Mouse (Mus musculus) brain, embryonic 18.5 days (tissue): ENCODE data around the gene Ginm1.
A peak's percentile ranks its signal among the peaks of the same experiment; 100 is the strongest.

ENCODE experiments used
- DNase-seq: peaks from one replicate; pipeline ENCODE4 v3.0.0-alpha.2; 2012; ENCODE audit warnings: low read depth, low spot score

The Ginm1 gene

DNA sequence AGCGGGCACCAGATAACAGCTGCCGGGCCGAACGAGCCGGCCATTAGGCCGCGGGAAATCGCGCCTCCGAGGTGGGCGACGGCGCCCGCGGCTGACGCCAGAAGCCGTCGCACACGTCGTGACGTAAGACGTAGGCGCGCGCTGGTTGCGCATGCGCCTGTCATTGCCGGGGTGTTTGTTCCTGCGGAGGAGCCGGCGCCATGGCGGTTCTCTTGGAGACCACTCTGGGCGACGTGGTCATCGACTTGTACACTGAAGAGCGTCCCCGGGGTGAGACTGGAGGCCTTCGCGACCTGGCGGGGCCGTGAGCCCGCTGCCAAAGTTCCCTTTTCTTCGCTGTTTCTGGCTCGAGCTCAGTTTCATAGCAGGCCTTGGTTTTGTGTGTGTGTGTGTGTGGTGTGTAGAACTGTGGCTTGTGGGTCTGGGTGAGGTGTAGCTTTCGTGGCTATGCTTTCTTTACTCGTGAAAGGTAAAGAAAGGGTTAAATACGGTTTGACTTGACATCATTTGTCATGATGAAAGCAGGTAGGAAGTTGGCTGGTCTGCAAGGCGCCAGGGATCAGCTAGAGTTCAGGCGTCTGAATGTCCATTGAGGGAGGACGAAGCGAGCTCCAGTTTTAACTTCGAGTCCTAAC is at the start of gene Ginm1, which contains the start of gene Ppil4:
TSS of gene Ginm1 (minus strand) at position 74 of the 635 bp plus-strand sequence.
TSS of gene Ppil4 (plus strand) at position 141 of the 635 bp plus-strand sequence.
- peak; percentile 83 for DNase-seq

DNA sequence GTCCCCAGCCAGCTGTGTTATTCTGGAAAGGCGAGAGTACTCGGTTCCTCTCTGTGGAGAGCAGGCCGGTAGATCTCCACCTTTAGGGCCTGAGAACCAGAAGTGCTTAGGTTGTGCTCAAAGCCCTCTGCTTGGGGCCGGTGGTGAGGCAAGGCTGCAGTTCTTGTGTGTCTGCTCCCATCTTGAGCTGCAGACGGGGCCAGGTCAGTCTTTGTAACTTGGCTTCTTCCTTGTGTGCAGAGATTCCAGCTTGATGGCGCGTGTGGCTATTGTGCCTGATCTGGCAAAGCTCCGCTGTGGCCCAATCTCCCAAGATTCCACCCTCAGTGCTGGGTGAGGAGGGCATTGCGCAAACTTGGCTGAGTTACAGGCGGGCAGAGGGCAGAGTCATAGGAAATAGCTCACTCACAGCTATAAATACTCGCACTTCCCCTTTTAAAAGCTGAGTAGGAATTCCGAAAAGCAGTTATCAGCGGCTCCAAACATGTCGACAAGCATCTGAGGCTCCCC is 49.0 kb upstream of the Ginm1 start:
- DNase-seq: no peak

DNA sequence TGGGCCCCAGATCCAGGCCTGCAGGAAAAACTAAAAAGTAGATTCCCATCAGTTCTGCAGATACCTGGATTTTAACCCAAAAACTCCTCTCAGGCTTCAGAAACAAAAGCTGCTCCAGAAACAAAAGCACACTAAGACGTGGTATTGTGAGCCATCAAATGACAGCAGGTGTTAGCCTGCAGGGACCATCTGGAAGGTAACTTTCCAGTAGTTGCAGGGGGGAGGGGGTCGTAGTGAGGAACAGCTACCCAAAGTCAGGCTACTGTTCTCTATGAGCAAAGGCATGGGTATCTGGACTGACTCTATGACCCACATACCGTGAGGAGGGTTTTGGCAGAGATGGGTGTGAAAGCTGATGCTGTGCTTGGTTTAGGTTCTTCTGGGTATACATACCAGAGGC is 48.2 kb upstream of the Ginm1 start:
- DNase-seq: no peak

DNA sequence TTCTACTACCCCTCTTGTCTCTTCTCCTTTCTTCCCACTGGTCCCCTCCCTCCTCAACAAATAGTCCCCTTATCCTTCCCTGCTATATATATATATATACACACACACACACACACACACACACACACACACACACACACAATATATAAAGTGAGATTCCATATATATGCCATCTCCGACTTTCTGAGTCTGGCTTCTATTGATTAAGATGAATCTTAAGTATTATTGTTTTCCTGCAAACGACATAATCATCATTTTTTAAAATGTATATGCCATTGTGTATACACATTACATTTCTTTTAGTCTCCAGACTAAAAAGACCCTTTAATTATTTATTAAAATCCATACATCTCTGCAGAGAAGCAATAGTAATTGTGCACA is 47.7 kb upstream of the Ginm1 start:
- DNase-seq: no peak

DNA sequence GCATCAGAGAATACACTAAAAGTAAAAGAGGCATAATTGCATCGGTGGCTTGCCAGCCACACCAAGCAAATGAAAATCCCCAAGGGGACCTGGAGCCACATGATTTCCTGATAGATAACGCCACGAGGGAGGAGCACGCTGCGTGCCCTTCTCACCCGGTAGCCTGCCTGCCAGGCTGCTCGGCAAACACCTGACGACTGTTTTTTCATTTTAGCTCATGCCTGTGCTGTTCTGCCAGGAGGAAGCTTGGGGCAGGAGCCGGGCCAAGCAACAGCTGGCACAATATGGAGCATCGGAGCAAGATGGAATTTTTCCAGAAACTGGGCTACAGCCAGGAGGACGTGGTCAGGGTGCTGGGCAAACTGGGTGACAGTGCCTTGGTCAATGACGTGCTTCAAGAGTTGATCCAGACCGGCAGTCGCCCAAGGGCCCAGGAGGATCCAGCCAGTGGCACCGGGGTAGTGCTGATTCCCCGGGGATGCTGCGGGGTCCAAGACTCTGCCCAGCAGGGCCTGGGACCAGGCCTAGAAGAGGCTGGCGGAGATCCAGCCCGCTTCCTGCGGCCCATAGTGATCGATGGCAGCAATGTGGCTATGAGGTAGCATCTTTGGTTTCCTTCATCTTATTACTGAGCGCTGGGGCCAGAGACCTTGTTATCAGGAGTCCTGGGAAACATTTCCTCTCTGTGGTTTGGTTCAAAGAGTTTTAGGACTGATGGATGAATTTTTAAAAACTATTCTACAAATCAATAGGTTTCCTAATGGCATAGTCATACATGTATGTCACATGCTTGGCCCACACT is 47.1 kb upstream of the Ginm1 start:
- no peak for DNase-seq

DNA sequence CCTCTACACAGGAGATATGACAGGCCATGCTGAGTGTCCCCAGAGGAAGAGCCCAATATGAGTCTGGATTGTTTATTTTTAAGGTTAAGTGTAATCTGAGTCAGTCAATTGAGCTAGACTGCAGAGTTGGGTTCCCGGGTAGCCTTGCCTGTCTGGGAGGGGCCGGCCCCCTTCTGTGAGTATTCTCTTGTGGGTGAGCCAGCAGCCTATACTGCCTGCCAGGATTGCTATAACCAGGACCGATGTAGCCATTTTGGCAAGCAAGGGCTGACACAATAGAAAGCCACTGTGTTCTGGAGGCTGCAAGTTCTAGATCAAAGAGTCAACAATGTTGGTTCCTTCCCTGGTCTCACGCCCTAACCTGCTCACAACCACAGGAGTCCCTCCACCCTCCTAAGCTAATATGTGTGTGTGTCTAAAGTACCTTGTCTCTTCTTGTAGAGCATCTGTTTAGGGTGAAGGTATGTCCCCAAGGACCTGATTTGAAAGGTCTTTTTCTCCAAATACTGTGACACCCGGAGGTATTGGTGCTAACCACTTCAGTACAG is 46.3 kb upstream of the Ginm1 start:
- DNase-seq: no peak

DNA sequence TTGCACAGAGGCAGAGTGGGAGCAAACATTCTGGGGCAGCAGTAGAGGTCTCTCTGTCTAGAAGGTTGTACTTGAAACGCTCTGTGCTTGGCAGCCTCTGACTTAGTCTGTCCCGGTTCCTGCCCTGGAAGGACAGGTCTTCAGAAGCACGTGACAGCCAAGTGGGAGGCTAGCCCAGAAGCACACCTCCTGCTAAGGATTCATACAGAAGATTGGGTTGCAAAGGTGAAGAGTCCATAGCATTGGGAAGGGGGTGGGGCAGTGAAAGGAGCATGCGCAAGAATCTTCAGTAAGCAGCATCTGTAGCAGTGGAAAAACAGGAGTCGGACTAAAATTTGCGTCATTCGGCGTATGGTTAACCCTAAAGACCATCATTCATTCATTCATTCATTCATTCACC is 45.4 kb upstream of the Ginm1 start:
- DNase-seq: no peak

DNA sequence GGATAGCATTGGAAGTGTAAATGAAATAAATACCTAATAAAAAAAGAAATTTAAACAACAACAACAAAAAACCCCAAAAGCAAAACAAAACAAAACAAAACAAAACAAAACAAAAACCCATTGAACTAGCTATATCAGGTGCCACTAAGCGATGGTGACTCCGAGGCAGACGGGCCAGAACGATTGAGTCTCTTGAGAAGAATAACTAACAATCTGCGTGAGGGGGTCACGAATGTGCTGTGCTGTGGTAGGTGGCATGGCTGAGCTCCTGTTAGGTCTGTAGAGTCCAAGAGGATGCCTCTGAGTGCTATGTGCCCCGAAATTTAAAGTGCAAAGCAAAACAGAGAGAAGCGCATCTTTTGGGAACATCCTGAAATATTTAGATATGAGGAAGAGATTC is 44.8 kb upstream of the Ginm1 start:
- no peak for DNase-seq

DNA sequence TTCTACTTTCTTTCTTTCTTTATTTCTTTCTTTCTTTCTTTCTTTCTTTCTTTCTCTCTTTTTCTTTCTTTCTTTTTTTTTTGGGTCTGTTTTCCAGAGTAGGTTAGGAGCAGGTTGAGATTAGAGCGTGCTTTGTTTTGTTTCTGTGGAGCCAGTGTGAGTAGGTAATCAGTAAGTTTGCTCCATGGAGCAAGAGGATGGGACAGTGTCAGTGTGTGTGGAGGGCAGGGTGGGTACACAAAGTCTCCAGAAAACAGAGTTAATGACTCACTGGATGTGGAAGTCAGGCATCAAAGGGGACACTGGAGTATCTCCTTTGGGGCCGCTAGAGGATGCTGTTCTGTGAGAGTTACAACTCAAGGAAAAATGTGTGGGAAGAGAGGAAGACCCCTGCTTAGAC is 44.3 kb upstream of the Ginm1 start:
- no peak for DNase-seq

DNA sequence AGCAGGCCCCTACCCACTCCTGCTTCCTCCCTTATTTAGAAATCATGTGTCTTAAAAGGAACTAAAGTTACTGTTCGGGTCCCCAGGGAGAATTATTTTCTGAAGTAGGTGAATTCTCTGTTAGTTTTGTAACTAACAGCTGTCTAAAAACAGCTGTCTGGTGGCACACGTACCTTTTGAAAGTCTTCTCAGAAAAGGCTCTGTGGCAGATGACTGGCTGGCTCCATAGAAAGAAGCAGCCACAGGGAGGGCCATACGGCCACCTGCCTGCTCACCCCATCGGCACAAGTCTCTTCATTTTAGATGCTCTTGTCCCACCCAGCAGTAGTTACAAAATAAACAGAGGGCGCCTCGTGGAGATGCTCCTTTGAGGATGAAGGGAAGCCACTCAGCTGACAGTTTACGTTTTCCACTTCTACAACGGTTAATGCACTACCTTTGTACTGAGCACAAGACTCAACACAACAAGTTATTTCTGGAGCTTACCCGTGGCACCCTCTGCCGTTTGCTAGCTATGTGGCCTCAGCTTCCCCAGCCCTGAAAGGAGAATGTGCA is 42.1 kb upstream of the Ginm1 start:
- no peak for DNase-seq

DNA sequence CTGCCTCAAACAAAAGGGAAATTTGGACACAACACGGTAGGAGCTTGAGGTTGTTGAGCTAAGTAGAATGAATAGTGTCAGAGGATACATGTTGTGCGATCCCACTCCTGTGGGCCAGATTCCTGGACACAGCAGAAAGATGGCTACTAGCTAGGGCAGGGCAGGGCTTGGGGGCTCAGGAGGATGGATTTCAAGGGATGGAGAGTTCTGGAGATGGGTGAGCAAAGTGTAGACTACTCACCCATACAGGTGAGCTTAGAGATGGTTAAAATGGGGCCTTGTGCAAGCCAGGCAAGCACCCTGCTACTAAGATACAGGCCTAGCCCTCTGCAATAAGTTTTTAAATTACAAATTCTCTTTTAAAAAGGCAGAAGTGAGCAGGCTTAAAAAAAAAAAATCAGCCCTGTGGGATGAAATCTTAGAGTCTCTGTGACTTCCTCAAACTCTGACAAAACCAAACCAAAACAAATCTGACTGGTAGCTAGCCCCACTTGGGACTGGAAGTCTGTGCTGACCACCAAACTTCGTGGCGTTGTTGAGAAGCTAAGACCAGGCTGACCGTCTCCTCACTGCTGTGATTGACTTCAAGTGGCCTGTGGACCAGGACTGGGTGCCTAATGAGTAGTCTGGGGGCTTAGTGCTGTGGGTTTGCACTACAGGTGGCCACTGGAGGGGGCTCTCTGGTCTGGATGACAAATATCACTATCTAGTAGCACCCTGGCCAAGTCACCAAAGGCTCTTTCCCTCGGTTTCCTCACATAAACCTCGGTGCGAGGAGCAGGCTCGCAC is 40.9 kb upstream of the Ginm1 start:
- DNase-seq: no peak

DNA sequence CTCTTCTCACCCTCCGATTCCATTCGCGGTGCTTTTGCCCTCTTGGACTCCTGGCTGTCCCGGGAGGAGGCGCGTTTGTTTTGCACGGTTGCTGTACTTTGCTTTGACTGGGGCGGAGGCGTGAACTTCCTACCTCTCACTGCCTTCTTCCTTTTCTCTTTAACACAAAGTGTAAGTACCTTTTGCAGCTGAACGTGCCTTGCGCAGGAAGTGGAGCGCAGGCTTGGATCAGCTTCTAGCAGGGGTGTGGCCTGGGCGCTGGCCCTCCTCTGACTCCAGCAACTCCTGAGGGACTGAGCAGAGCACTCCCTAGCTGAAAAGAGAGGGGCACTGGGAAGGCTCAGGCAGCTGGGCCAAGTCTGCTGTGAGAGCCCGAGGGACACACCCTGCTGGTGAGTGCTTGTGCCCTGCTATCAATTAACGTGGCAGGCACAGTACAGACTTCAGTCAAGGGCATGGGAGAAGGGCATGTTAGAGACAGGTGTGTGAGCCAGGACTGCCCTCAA is 39.6 kb upstream of the Ginm1 start, which contains the start of gene Zc3h12d:
TSS of gene Zc3h12d (plus strand) at position 300 of the 506 bp plus-strand sequence.
- DNase-seq: no peak

DNA sequence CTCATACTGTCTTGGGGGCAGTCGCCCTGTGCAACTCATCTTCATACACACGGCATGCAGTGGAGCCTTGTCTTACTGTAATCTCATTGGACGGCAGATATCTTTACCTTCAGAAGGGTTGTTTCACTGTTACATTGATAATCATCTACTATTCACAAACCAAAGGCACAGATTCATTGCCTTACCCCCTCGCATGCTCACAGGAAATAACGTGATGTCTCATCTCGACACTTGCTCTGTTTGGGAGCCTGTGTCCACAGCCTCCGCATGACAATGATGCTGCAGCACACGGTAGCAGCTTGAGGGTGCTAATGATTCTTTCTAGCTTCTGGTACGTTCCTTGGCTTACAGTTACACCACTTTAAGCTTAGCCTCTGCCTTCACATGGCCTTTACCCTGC is 33.5 kb upstream of the Ginm1 start:
- DNase-seq: no peak

DNA sequence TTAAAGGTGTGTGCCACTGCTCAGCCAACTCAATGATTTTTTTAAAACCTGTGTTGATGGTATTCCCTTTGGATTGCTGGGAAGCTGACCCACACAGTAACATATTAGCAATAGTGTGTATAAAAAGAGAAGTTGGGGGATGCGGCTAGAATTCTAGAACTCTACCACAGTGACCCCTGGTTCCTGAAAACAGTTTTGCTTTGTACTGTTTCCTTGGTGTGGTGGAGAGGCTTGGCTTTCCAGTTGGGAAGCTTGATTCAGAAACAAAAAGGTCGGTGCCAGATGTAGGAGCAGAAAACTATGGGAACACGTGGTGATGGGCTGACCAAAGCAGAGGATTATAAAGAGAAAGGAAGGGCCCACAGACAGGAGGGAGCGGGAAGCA is 32.6 kb upstream of the Ginm1 start:
- no peak for DNase-seq

DNA sequence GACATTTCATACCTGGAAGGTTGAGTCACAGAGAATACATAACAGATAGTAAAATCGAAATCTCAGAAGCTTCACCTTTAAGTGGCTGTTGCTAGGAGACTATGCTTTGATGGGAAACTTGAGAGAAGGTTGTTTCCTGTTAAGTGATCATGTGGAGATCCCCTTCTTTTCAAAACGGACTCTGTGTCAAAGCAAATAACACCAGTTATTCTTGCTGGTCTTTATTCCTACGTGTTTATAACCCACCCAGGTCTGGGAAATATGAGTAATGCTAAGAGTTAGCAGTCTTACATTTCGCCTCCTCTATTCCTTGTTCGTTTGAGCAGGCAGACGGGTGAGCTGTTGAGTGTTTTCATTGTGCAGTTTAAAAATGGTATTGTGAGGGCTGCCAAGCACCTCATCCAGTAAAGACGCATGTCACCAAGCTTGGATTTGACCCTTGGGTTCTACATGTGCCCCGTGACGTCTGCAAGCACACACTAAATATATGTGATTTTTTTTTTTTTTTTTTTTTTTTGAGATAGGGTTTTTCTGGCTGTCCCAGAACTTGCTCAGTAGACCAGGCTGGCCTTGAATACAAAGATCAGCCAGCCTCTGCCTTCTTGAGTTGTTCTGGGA is 32.1 kb upstream of the Ginm1 start:
- no peak for DNase-seq

DNA sequence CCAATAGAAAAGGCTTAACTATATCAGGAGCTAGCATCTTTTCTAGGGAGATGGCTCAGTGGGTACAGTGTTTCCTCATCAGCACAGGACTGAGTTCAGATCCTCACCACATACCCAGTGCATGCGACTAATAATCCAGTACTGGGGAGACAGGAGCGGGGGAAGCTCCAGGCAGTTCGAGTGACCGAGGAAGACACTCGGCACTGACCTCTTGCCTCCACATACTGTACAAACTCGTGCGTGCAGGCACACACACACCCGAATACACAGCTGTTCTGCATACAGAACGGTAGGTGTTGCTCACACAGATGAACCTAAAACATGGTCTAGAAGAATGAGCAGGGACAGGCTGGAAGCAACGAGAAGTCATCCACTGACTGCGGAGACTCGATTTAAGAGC is 29.4 kb upstream of the Ginm1 start:
- DNase-seq: no peak

DNA sequence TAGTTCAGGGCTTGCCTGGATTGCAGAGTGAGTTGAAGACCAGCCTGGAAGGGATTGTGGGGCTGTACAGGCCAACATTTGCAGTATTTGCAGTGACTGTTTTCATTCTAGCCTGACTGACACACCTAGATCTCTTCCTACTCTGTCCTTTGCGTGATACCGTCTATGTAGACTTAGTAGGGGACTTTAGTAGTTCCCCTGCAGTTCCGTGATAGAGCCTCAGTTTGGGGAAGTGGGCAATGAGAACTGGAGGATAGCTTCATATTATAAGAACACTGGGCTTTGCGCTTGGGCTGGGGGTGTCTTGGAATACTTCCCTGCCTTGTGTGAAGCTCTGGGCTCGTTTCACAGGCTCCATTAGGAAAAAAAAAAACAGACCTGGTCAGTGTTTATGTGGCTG is 27.5 kb upstream of the Ginm1 start:
- DNase-seq: no peak

DNA sequence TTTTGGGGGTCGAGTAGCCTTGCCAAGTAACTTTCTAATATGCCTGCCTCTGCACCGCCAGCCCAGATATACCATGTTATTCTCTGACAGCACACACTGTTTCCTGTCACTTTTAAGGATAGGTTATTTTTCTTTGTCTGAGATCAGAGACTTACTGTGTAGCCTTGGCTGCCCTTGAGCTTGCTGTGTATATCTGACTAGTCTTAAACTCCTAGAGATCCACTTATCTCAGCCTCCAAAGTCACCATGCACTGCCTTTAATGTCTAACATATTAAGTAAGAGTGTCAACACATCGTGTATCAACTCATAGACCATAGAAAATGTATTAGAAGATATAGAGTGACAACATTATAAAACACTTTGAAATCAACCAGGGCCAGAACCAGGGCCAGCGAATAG is 27.0 kb upstream of the Ginm1 start:
- DNase-seq: no peak

DNA sequence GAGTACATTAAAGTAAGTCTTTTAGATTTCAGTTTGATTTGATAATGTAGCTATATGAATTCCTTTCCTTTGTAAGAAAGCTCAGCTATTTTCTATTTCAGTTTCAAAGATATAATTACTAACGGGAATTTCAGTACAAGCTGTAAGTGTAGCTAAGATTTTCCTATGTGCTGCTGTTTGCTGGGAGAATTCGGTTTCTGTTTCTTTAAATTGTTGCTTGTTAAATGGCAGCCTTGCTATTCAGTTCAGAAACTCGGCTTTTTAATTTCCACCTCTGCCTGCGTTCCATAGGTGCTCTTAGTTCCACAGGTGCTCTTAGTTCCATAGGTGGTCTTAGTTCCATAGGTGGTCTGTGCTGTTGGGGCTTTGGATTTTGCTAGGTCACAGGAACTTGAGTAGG is 26.5 kb upstream of the Ginm1 start:
- no peak for DNase-seq

DNA sequence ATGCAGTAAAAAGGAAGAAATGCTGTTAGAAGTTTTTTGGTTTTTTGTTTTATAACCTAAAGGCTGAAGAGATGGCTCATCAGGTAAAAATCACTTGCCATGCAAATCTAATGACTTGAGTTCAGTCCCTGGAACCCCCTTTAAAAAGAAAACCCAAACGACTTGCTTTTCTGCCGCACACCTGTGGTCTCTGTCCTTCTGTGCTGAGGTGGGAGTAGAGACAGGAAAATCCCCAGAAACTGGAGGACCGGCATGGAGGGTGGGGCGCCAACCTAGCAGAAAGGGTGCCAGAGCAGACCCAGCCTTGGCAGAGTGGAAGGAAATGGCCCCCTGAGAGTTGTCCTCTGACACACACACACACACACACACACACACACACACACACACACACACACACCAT is 26.1 kb upstream of the Ginm1 start:
- no peak for DNase-seq

DNA sequence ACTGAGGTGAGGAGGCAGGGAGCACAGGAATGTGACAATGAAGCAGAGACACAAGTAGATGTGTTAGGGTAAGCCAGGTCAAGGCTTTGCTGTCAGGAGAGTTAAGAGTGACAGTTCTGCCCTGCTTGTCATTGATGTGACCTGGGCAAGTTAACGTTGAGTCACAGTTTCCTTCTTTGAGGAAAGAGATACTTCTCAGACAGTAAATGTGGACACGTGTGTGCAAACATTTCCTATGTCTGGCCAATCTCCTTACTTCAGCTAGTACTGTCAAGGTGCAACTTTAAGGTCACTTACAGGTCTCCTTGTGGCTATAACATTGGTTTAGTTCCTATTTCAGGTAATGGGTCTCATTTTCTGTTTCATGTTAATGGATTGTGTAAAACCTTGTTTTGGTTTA is 23.9 kb upstream of the Ginm1 start:
- DNase-seq: no peak
